Mouse (Mus musculus) lung, postnatal 0 days (tissue): Measurements from ENCODE around the gene Slc29a2. TPM values are rescaled to one million over a fixed set of nuclear protein-coding genes. Genes with fewer than 3 reads are reported as not detected.
A peak's percentile ranks its signal among the peaks of the same experiment; 100 is the strongest.

Experiments used
- ATAC-seq: fragments of 200-750 bp; cut with Nextera tagmentation; 2 replicates; pipeline ENCODE4 v1.8.0; 2017; ENCODE audit warnings: moderate library complexity
- DNase-seq: peaks from one replicate; pipeline ENCODE4 v3.0.0-alpha.2; 2016; ENCODE audit warnings: low spot score
- H3K27ac ChIP-seq: fragments of 300-500 bp; sonication (generic); 2 replicates; pipeline ENCODE4 v1.5.1; 2014; ENCODE audit warnings: antibody characterized with exemption, mild to moderate bottlenecking, low read length, mixed read lengths
- H3K27me3 ChIP-seq: fragments of 300-500 bp; sonication (generic); replicated peaks from 2 replicates; pipeline ENCODE4 v1.6.1; 2014; ENCODE audit warnings: low read length, mixed read lengths; ENCODE audit not compliant: insufficient read depth
- H3K36me3 ChIP-seq: fragments of 300-500 bp; sonication (generic); 2 replicates; pipeline ENCODE4 v1.6.1; 2014; ENCODE audit warnings: low read length, mixed read lengths; ENCODE audit not compliant: insufficient read depth
- H3K4me1 ChIP-seq: fragments of 300-500 bp; sonication (generic); 2 replicates; pipeline ENCODE4 v1.6.1; 2014; ENCODE audit warnings: antibody characterized with exemption, low read depth, low read length, mixed read lengths; ENCODE audit not compliant: insufficient read depth
- H3K4me2 ChIP-seq: fragments of 300-500 bp; sonication (generic); replicated peaks from 2 replicates; pipeline ENCODE4 v1.6.1; 2014; ENCODE audit warnings: low read depth, mild to moderate bottlenecking, low read length, moderate library complexity, mixed read lengths
- H3K4me3 ChIP-seq: fragments of 300-500 bp; sonication (generic); 2 replicates; pipeline ENCODE4 v1.5.1; 2014; ENCODE audit warnings: low read depth, low read length
- H3K9ac ChIP-seq: fragments of 300-500 bp; sonication (generic); replicated peaks from 2 replicates; pipeline ENCODE4 v1.6.1; 2014; ENCODE audit warnings: low read depth, mild to moderate bottlenecking
- H3K9me3 ChIP-seq: fragments of 300-500 bp; sonication (generic); 2 replicates; pipeline ENCODE4 v1.6.1; 2016; ENCODE audit warnings: low read length, mixed read lengths
- CTCF ChIP-seq: IDR thresholded peaks from 2 replicates; pipeline ENCODE4 v1.5.1; 2016; ENCODE audit warnings: antibody characterized with exemption, mild to moderate bottlenecking
- EP300 ChIP-seq: IDR thresholded peaks from 2 replicates; pipeline ENCODE4 v1.6.1; 2016; ENCODE audit warnings: antibody characterized with exemption, mild to moderate bottlenecking, control low read depth
- WGBS: fragments of 180-500 bp; shearing (Covaris S2); extraction: QIAGEN DNeasy Blood & Tissue Kit; methylation state at CpG from one replicate; pipeline ENCODE4 v1.1.7; 2014; 5-methylcytosine and 5-hydroxymethylcytosine counted together
- polyA plus RNA-seq: library from polyadenylated mRNA; unstranded; fragments of >200 nt; fragmentation: Nextera tagmentation; extraction: Ambion mirVana; gene quantifications from 2 replicates; pipeline ENCODE4 v1.2.1, GENCODE M21; 2015

The Slc29a2 gene
- polyA plus RNA-seq, 1 experiment from 2014 or later = 0.88 TPM

GRCm38 (mm10) chr19:5052166-5052822 lies 28.6 kb downstream of the Slc29a2 start:
- 0 out of 2 replicates have a peak overlapping the region, but pooled peaks have one; percentile 14 for H3K4me2 ChIP-seq

GRCm38 (mm10) chr19:5052853-5053252 lies 29.2 kb downstream of the Slc29a2 start:
- WGBS = 68% methylated on average over 17 of the region's 17 CpGs
- Histone ChIP-seq H3K36me3 (peaks cover 8% of the 10 kb centered on the region; the same call in 1 of the 2 replicates), H3K4me2 (no peak overlapping the region), H3K9me3 (no peaks in the 10 kb centered on the region), H3K27me3 (no peaks in the 10 kb centered on the region), H3K4me1 (no peaks in the 10 kb centered on the region), H3K27ac (no peak overlapping the region), H3K9ac (no peak overlapping the region), H3K4me3 (no peak overlapping the region)
- no peak for TF ChIP-seq EP300
- DNase-seq (no peak), ATAC-seq (no peak)

More at GRCm38 (mm10) chr19:5052166-5052822, 28.6 kb downstream of the Slc29a2 start:
- Histone ChIP-seq H3K27me3 (no peaks in the 10 kb centered on the region), H3K27ac (no peak overlapping the region), H3K9me3 (no peaks in the 10 kb centered on the region), H3K36me3 (peaks cover 10% of the 10 kb centered on the region; the same call in 1 of the 2 replicates), H3K9ac (no peak overlapping the region), H3K4me1 (no peaks in the 10 kb centered on the region), H3K4me3 (no peak overlapping the region)
- ATAC-seq (no peak), DNase-seq (no peak)
- TF ChIP-seq EP300 (no peak), CTCF (no peak)
- 44% methylated on average over 24 of the region's 25 CpGs for WGBS

DNA sequence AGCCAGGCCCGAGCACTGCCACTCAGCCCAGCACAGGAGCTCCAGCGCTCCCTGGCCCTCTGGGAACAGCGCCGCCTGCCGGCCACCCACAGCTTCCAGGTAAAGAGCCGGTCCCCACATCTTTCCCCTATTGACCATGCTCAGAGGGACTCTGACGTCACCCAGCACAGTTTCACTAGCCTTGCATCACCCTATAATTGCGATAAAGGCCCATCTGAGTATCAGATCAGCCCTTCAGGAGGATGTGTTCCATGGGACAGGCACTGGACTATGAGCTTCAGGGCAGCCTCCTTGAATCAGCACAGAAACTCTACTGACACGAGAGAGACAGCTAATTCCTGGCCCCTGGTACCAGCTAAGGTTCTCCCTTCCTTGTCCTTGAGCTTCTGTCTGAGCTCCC lies 30.2 kb downstream of the Slc29a2 start:
- Histone ChIP-seq H3K4me2 (no peak overlapping the region), H3K9me3 (no peaks in the 10 kb centered on the region), H3K9ac (no peak overlapping the region), H3K4me1 (no peaks in the 10 kb centered on the region), H3K36me3 (peaks cover 4% of the 10 kb centered on the region; the same call in 1 of the 2 replicates), H3K27ac (no peak overlapping the region), H3K27me3 (no peaks in the 10 kb centered on the region), H3K4me3 (no peak overlapping the region)
- 28% methylated on average over 9 of the region's 9 CpGs for WGBS
- peak; percentile 76 for DNase-seq
- ATAC-seq = peak; percentile 8; the same call in 1 of the 2 replicates
- no peak for TF ChIP-seq EP300
- peak; percentile 82 for TF ChIP-seq CTCF

GRCm38 (mm10) chr19:5056251-5056650 lies 32.6 kb downstream of the Slc29a2 start:
- H3K4me2 ChIP-seq = no peak overlapping the region
- WGBS = 17% methylated on average over 6 of the region's 6 CpGs
- no peak overlapping the region for H3K4me3 ChIP-seq
- H3K36me3 ChIP-seq = no peaks in the 10 kb centered on the region
- peaks cover 12% of the 10 kb centered on the region; the same call in 1 of the 2 replicates for H3K4me1 ChIP-seq
- H3K9ac ChIP-seq = no peak overlapping the region
- TF ChIP-seq EP300 (no peak), CTCF (peak; percentile 75)
- H3K9me3 ChIP-seq = no peaks in the 10 kb centered on the region
- H3K27ac ChIP-seq = no peak overlapping the region
- DNase-seq (peak; percentile 60), ATAC-seq (no peak)
- no peaks in the 10 kb centered on the region for H3K27me3 ChIP-seq

GRCm38 (mm10) chr19:5057876-5058775 lies 34.5 kb downstream of the Slc29a2 start:
- Histone ChIP-seq H3K4me1 (peaks cover 13% of the 10 kb centered on the region; the same call in 1 of the 2 replicates), H3K27me3 (no peaks in the 10 kb centered on the region), H3K9ac (no peak overlapping the region), H3K4me2 (no peak overlapping the region), H3K36me3 (no peaks in the 10 kb centered on the region), H3K27ac (peak overlapping the region; percentile 66), H3K4me3 (no peak overlapping the region), H3K9me3 (no peaks in the 10 kb centered on the region)
- 21% methylated on average over 16 of the region's 16 CpGs for WGBS
- ATAC-seq (peak; percentile 28), DNase-seq (peak; percentile 72)
- TF ChIP-seq CTCF = no peak
- peak; percentile 69; the same call in 1 of the 2 replicates for TF ChIP-seq EP300
